ENCODE assay signal across 29 mouse cellular contexts in genomic region chr10:33974781-33975494, GRCm38 (mm10).
"Had no signal": no experiment of that assay in that cellular context is flagged by ENCODE, and none has a peak within 500 bp of the region (broad histone marks: within the 10 kb centered on the region; RNA-seq: fewer than 3 reads in every experiment).

No protein-coding gene starts in this region.

- H3K9ac ChIP-seq: limb, embryonic 12.5 days; limb, embryonic 13.5 days; limb, embryonic 15.5 days; liver, embryonic 12.5 days; liver, embryonic 13.5 days; liver, embryonic 14.5 days; liver, embryonic 15.5 days; liver, postnatal 0 days; midbrain, embryonic 12.5 days; midbrain, embryonic 13.5 days; midbrain, embryonic 15.5 days; neural tube, embryonic 12.5 days; neural tube, embryonic 13.5 days had no signal

- DNase-seq: layer of hippocampus, postnatal 36 days; left cerebral cortex, postnatal 4 days; liver; liver, embryonic 13.5 days; liver, postnatal 0 days; lung, postnatal 14 days; lung, postnatal 36 days; lung, postnatal 4 days; midbrain, embryonic 14.5 days had no signal

- ATAC-seq: liver, embryonic 12.5 days; liver, postnatal 0 days; midbrain, embryonic 13.5 days; midbrain, embryonic 15.5 days; midbrain, embryonic 16.5 days had no signal

- H3K9me3 ChIP-seq: limb, embryonic 10.5 days; limb, embryonic 15.5 days; liver, embryonic 15.5 days; midbrain, embryonic 13.5 days; midbrain, embryonic 15.5 days; neural tube, embryonic 12.5 days; neural tube, embryonic 13.5 days had no signal

- H3K27me3 ChIP-seq: limb, embryonic 12.5 days; limb, embryonic 13.5 days; limb, embryonic 15.5 days; liver, embryonic 12.5 days; liver, embryonic 13.5 days; liver, embryonic 15.5 days; megakaryocyte, embryonic 14.5 days; midbrain, embryonic 12.5 days; midbrain, embryonic 13.5 days; midbrain, embryonic 15.5 days; neural tube, embryonic 12.5 days; neural tube, embryonic 13.5 days had no signal

- H3K4me3 ChIP-seq: left cerebral cortex, adult 2 months; limb, embryonic 10.5 days; limb, embryonic 12.5 days; limb, embryonic 13.5 days; limb, embryonic 15.5 days; liver, embryonic 12.5 days; liver, embryonic 13.5 days; liver, embryonic 15.5 days; megakaryocyte, embryonic 14.5 days; midbrain, embryonic 10.5 days; midbrain, embryonic 12.5 days; midbrain, embryonic 13.5 days; midbrain, embryonic 15.5 days; myocyte; neural tube, embryonic 12.5 days; neural tube, embryonic 13.5 days had no signal

- H3K36me3 ChIP-seq: limb, embryonic 10.5 days; limb, embryonic 12.5 days; limb, embryonic 13.5 days; limb, embryonic 15.5 days; liver, embryonic 12.5 days; liver, embryonic 13.5 days; liver, embryonic 15.5 days; midbrain, embryonic 15.5 days; neural tube, embryonic 12.5 days had no signal

- H3K4me1 ChIP-seq: limb, embryonic 10.5 days; limb, embryonic 12.5 days; limb, embryonic 13.5 days; limb, embryonic 15.5 days; liver, embryonic 12.5 days; liver, embryonic 13.5 days; liver, embryonic 15.5 days; megakaryocyte, embryonic 14.5 days; midbrain, embryonic 10.5 days; midbrain, embryonic 12.5 days; midbrain, embryonic 13.5 days; midbrain, embryonic 15.5 days; neural tube, embryonic 12.5 days; neural tube, embryonic 13.5 days had no signal

- H3K4me2 ChIP-seq: limb, embryonic 12.5 days; limb, embryonic 13.5 days; limb, embryonic 15.5 days; liver, embryonic 11.5 days; liver, embryonic 12.5 days; liver, embryonic 13.5 days; liver, embryonic 15.5 days; midbrain, embryonic 11.5 days; midbrain, embryonic 12.5 days; midbrain, embryonic 13.5 days; midbrain, embryonic 15.5 days; neural tube, embryonic 12.5 days; neural tube, embryonic 13.5 days had no signal

- H3K27ac ChIP-seq: left cerebral cortex, adult 2 months; limb, embryonic 10.5 days; limb, embryonic 12.5 days; limb, embryonic 13.5 days; limb, embryonic 15.5 days; liver, embryonic 12.5 days; liver, embryonic 13.5 days; liver, embryonic 14.5 days; liver, embryonic 15.5 days; macrophage; midbrain, embryonic 10.5 days; midbrain, embryonic 12.5 days; midbrain, embryonic 13.5 days; midbrain, embryonic 15.5 days; neural tube, embryonic 12.5 days; neural tube, embryonic 13.5 days had no signal
